Mouse (Mus musculus) midbrain, embryonic 14.5 days (tissue): Measurements from ENCODE around the gene Ncoa5. TPM values are rescaled to one million over a fixed set of nuclear protein-coding genes. Genes with fewer than 3 reads are reported as not detected.

Experiments
- ATAC-seq: fragments of 200-750 bp; cut with Nextera tagmentation; 2 replicates; pipeline ENCODE4 v1.8.0; 2017; ENCODE audit warnings: moderate number of reproducible peaks, moderate library complexity; ENCODE audit not compliant: low FRiP score, low TSS enrichment
- DNase-seq: peaks from one replicate; pipeline ENCODE4 v3.0.0-alpha.2; 2015
- H3K27ac ChIP-seq: fragments of 300-500 bp; sonication (generic); replicated peaks from 2 replicates; pipeline ENCODE4 v1.5.1; 2014; ENCODE audit warnings: mild to moderate bottlenecking, low read depth, low read length, moderate library complexity
- H3K27me3 ChIP-seq: fragments of 300-500 bp; sonication (generic); 2 replicates; pipeline ENCODE4 v1.6.1; 2014; ENCODE audit warnings: low read length, control low read depth, mixed read lengths; ENCODE audit not compliant: control insufficient read depth, insufficient read depth
- H3K36me3 ChIP-seq: fragments of 300-500 bp; sonication (generic); 2 replicates; pipeline ENCODE4 v1.6.1; 2014; ENCODE audit warnings: low read length, control low read depth; ENCODE audit not compliant: control insufficient read depth, insufficient read depth
- H3K4me1 ChIP-seq: fragments of 300-500 bp; sonication (generic); 2 replicates; pipeline ENCODE4 v1.6.1; 2014; ENCODE audit warnings: mild to moderate bottlenecking, antibody characterized with exemption, low read length, control low read depth; ENCODE audit not compliant: control insufficient read depth, insufficient read depth
- H3K4me2 ChIP-seq: fragments of 300-500 bp; sonication (generic); 2 replicates; pipeline ENCODE4 v1.6.1; 2014; ENCODE audit warnings: mild to moderate bottlenecking, low read length, moderate library complexity
- H3K4me3 ChIP-seq: fragments of 300-500 bp; sonication (generic); replicated peaks from 2 replicates; pipeline ENCODE4 v1.5.1; 2014; ENCODE audit warnings: low read depth, low read length
- H3K9ac ChIP-seq: fragments of 300-500 bp; sonication (generic); replicated peaks from 2 replicates; pipeline ENCODE4 v1.6.1; 2014; ENCODE audit warnings: mild to moderate bottlenecking, low read length, moderate library complexity
- H3K9me3 ChIP-seq: fragments of 300-500 bp; sonication (generic); 2 replicates; pipeline ENCODE4 v1.6.1; 2016; ENCODE audit warnings: low read length, control low read depth, mixed read lengths; ENCODE audit not compliant: control insufficient read depth
- WGBS: fragments of 180-500 bp; shearing (Covaris S2); extraction: QIAGEN DNeasy Blood & Tissue Kit; methylation state at CpG from one replicate; pipeline ENCODE4 v1.1.7; 2014; 5-methylcytosine and 5-hydroxymethylcytosine counted together
- polyA plus RNA-seq: library from polyadenylated mRNA; unstranded; fragments of >200 nt; fragmentation: Nextera tagmentation; extraction: Ambion mirVana; gene quantifications from 2 replicates; pipeline ENCODE4 v1.2.1, GENCODE M21; 2014

Gene Ncoa5
- 76.6 and 105 TPM in 2 replicates for polyA plus RNA-seq

DNA sequence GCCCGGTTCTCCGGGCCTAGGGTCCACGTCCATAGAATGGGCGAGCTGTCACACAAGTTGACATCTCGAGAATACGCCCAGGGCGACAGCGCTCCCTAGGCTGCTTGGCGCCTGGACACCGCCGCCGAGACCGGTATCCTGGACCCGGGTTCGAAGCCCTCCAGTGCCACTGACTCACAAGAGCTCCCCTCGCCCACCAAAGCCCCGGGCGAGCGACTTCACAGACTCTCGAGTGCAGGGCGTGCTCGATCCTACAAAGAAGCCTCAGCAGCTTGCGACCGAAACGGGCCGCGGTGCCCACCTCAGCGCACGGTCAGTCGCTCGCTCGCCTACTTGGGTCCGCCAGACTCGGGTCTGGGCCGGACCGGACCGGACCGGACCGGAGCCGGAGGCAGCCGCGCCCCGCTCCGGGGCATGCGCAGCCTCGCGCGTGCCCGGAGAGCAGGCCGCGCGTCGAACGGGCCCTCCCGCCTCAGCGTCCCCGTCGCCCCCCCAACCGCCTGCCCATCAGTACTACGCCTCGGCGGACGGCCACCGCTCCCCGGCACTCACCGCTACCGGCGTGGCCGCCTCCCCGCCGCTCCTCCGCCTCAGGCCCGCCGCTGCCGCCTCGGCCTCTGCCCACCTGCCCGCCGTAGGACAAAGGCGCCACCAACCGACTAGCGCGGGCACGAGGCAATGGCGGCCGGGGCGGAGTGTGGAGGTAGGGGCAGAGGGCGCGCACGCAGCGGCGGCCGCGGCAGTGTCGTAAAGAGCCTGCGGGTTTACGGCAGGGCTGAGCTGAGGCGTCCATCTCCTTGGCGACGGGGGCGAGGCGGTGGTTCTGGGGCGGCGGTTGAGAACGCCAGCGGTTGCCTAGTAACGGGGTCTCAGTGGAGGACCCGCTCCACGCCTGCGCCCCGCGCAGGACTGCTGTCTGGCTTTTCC lies at the start of gene Ncoa5:
Gene Ncoa5 (minus strand): TSS at position 737 of the 927 bp plus-strand sequence.
- peak within 1 kb of the TSS; percentile 80 for H3K4me3 ChIP-seq
- peak within 1 kb of the TSS; percentile 87 for H3K4me2 ChIP-seq
- no peaks in the 10 kb centered on the region for H3K9me3 ChIP-seq
- peak within 1 kb of the TSS; percentile 96 for H3K27ac ChIP-seq
- no peaks in the 10 kb centered on the region for H3K36me3 ChIP-seq
- DNase-seq (peak; percentile 99), ATAC-seq (peak; percentile 94)
- no peaks in the 10 kb centered on the region for H3K27me3 ChIP-seq
- H3K9ac ChIP-seq = peak within 1 kb of the TSS; percentile 91
- under 1% methylated on average over 98 of the region's 111 CpGs for WGBS
- H3K4me1 ChIP-seq = peaks cover 35% of the 10 kb centered on the region

- Histone ChIP-seq H3K9me3 (no peaks in the 10 kb centered on the region), H3K4me2 (no peak overlapping the region), H3K27me3 (no peaks in the 10 kb centered on the region), H3K4me1 (peaks cover 37% of the 10 kb centered on the region), H3K4me3 (no peak overlapping the region), H3K36me3 (no peaks in the 10 kb centered on the region), H3K27ac (no peak overlapping the region), H3K9ac (no peak overlapping the region)
- ATAC-seq = no peak
- DNase-seq = no peak
- 15% methylated on average over 7 of the region's 7 CpGs for WGBS
Measured at GRCm38 (mm10) chr2:165081257-165081656, 46.6 kb upstream of the Ncoa5 start.

DNA sequence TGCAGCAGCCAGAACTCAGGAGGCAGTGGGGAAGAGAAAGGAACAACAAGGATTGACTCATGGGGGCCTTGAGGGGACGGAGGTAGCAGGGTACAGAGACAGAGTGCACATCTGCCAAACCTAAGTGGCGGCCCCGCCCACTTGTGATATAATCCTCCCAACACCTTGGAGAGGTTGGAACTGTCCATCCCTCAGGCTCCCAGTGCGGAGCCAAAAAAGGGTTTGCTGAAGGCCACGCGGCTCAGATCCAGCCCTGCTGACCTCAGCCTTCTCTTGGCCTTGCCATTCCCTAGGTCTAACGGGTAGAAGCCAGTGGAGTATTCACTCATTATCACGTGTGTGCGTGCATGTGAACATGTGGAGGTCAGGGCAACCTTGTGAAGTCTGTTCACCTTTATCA lies 46.0 kb upstream of the Ncoa5 start:
- no peak overlapping the region for H3K9ac ChIP-seq

GRCm38 (mm10) chr2:165078605-165079004 lies 43.9 kb upstream of the Ncoa5 start:
- ATAC-seq (no peak), DNase-seq (peak; percentile 59)
- no peak overlapping the region; the same call in 1 of the 2 replicates for H3K9ac ChIP-seq
- peaks cover 4% of the 10 kb centered on the region; the same call in 1 of the 2 replicates for H3K27me3 ChIP-seq
- H3K4me3 ChIP-seq = no peak overlapping the region
- H3K4me1 ChIP-seq = peaks cover 37% of the 10 kb centered on the region
- WGBS = 29% methylated on average over 10 of the region's 10 CpGs
- H3K27ac ChIP-seq = no peak overlapping the region
- no peaks in the 10 kb centered on the region for H3K9me3 ChIP-seq
- H3K36me3 ChIP-seq = no peaks in the 10 kb centered on the region
- no peak overlapping the region for H3K4me2 ChIP-seq

More for the DNA sequence above, 46.0 kb upstream of the Ncoa5 start:
- Histone ChIP-seq H3K4me3 (no peak overlapping the region), H3K27me3 (no peaks in the 10 kb centered on the region), H3K27ac (no peak overlapping the region), H3K9me3 (no peaks in the 10 kb centered on the region), H3K4me1 (peaks cover 37% of the 10 kb centered on the region), H3K4me2 (no peak overlapping the region), H3K36me3 (no peaks in the 10 kb centered on the region)
- 43% methylated on average over 9 of the region's 9 CpGs for WGBS
- DNase-seq = no peak
- ATAC-seq = no peak

- Histone ChIP-seq H3K27ac (no peak overlapping the region), H3K4me1 (peaks cover 37% of the 10 kb centered on the region), H3K27me3 (peaks cover 4% of the 10 kb centered on the region; the same call in 1 of the 2 replicates), H3K4me2 (no peak overlapping the region), H3K4me3 (no peak overlapping the region), H3K36me3 (no peaks in the 10 kb centered on the region), H3K9ac (no peak overlapping the region), H3K9me3 (no peaks in the 10 kb centered on the region)
- ATAC-seq (no peak), DNase-seq (no peak)
- 61% methylated on average over 8 of the region's 8 CpGs for WGBS
Measured at GRCm38 (mm10) chr2:165078045-165078444, 43.4 kb upstream of the Ncoa5 start.

DNA sequence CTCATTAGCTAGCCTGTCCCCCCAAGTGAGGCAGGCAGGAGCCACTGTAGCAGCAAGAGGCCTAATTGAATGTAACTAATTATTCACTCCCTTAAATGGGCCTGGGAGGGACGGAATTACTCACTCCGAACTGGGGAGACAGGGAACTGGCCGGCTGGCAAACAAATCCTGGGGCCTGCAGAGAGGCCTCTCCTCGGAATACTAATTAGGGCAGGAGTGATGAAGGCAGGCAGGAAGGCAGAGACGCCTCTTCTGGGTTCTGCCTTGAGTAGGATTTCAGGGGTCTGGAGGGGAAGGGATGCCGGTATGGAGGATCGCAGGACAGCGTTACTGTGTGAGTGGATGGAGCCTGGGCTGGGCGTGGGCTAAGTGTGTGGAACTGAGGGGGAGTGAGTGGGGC lies 42.4 kb upstream of the Ncoa5 start:
- Histone ChIP-seq H3K27ac (peak overlapping the region; percentile 49; the same call in 1 of the 2 replicates), H3K36me3 (no peaks in the 10 kb centered on the region), H3K4me3 (no peak overlapping the region), H3K9ac (peak overlapping the region; percentile 26; the same call in 1 of the 2 replicates), H3K27me3 (peaks cover 4% of the 10 kb centered on the region; the same call in 1 of the 2 replicates), H3K4me2 (peak overlapping the region; percentile 31), H3K4me1 (peaks cover 37% of the 10 kb centered on the region), H3K9me3 (no peaks in the 10 kb centered on the region)
- WGBS = 5% methylated on average over 9 of the region's 9 CpGs
- peak; percentile 41; the same call in 1 of the 2 replicates for ATAC-seq
- DNase-seq = peak; percentile 77

GRCm38 (mm10) chr2:165074937-165075336 lies 40.3 kb upstream of the Ncoa5 start:
- peak; percentile 18; the same call in 1 of the 2 replicates for ATAC-seq
- Histone ChIP-seq H3K9ac (no peak overlapping the region), H3K4me1 (peaks cover 37% of the 10 kb centered on the region), H3K27ac (no peak overlapping the region), H3K4me2 (no peak overlapping the region), H3K4me3 (no peak overlapping the region), H3K9me3 (no peaks in the 10 kb centered on the region), H3K27me3 (peaks cover 4% of the 10 kb centered on the region; the same call in 1 of the 2 replicates), H3K36me3 (no peaks in the 10 kb centered on the region)
- WGBS = 37% methylated on average over 2 of the region's 2 CpGs
- DNase-seq = peak; percentile 92

DNA sequence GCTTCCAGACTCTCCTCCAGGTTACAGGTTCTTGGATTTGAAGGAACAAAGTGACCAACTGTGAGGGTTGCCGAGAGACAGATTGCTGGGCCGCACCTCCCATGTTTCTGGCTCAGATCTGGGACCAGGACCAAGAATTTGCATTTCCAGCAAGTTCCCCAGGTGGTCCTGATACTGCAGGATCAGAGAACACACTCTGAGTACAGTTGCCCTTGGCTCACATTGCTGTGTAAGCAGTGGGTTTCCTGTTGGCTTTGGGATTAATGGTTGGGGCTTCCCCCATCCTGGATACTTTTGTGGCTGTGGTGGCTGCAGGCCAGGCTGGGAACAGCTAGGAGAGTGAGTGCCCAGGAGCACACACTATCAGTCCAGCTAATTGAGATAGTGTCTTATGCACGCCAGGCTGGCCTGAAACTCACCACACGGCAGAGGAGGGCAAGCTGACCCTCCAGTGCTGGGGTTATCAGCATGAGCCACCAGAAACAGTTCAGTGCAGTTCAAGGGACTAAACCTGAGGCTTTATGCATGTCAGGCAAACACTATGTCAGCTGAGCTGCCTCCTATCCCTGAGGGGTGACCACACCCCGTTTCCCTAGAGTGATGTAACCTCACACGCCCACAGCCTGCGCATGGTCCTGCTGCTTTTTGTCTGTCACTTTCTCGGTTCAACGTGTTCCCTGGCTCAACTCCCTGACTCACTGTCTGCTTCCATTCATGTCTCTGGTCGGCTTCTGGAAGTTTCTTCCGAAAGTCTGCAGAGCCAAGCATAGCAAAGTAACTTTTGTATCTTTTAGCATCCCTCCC lies 39.6 kb upstream of the Ncoa5 start:
- Histone ChIP-seq H3K9me3 (no peaks in the 10 kb centered on the region), H3K36me3 (no peaks in the 10 kb centered on the region), H3K4me1 (peaks cover 35% of the 10 kb centered on the region), H3K27ac (no peak overlapping the region), H3K4me2 (no peak overlapping the region), H3K4me3 (no peak overlapping the region), H3K9ac (no peak overlapping the region), H3K27me3 (peaks cover 4% of the 10 kb centered on the region; the same call in 1 of the 2 replicates)
- 54% methylated on average over 11 of the region's 11 CpGs for WGBS
- DNase-seq = no peak
- ATAC-seq = no peak
